Mouse (Mus musculus) liver (tissue): ENCODE data around the gene Vps33b.

Experiments used
- DNase-seq: peaks from one replicate; pipeline ENCODE4 v3.0.0-alpha.2; 2020; ENCODE audit warnings: mixed read lengths

The Vps33b gene

DNA sequence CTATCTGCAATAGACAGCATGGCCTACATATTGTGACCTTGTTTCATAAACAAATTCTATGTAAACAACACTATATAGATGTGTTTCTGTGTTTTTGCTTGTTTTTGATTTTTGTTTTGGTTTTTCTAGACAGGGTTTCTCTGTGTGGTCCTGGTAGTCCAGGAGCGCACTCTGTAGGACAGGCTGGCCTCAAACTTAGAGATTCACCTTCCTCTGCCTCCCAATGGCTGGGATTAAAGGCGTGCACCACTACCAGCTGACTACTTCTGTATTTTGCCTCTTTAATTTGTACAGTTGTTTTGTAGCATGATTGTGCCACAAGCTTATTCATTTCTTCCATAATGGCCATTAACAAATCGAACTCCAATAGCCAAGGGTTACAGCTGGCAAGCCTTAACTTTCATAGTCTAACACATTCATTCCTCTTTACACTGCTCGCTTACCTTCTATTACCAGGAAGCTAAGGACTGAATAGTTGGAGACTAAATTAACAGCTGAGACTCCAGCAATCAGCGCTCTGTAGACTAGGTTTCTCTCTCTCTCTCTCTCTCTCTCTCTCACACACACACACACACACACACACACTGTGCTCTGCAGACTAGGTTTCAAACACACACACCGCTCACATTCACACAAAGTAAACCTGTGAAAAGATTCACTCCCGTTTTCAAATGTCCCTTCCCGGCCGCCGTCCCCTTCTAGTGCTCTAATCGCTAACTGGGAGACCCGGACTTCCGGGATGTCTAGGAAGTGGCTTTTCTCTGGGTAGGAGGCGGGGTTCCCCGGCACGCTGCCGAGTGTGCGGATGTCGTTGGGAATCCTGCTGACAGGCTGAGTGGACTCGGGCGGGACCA lies at the start of gene Vps33b:
Gene Vps33b, plus strand, starts transcription at position 753 of the 854 bp plus-strand sequence.
- DNase-seq, result peak; percentile 95

DNA sequence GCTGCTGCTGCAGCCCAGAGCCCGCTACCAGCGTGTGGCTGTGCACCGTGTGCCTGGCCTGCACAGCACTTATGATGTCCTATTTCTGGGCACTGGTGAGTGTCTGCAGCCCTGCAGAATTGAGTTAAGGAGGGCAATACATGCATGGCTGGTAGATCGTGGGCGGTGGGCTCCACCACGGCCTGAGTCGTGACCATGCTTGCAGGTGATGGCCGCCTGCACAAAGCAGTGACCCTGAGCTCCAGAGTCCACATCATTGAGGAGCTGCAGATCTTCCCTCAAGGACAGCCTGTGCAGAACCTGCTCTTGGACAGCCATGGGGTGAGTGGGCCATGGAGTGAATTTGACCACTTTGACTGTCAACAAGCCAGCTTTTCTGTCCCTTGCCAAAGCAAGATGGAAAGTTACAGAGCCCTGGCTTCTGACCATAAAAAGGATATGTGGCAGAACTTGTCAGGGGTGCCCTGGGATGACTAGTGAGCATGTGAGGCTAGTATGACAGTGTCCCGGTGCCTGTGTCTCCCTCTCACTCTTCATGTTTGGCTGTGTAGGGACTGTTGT lies 49.1 kb upstream of the Vps33b start:
- no peak for DNase-seq

DNA sequence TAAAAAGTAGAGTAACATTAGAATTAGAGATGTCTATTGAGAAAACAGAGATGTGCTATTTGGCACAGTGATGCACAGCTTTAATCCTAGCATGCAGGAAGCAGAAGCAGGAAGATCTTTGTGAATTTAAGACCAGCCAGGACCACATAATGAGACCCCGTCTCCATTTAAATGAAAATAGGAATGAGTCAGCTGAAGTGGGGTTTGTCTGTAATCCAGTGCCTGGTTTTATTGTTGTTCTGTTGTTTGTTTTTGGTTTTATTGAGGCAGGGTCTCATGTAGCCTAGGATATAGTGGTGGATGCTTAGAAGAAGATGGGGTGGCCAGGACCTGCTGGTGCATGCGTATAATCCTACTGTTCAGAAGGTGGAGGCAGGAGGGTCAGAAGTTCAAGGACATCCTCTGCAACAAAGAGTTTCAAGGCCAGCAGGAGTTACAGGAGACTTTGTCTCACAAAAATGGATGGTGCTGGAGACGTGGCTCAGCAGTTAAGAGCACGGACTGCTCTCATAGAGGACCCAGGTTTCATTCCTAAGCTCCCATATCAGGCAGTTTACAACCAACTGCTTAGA lies 48.2 kb upstream of the Vps33b start:
- DNase-seq, result no peak

DNA sequence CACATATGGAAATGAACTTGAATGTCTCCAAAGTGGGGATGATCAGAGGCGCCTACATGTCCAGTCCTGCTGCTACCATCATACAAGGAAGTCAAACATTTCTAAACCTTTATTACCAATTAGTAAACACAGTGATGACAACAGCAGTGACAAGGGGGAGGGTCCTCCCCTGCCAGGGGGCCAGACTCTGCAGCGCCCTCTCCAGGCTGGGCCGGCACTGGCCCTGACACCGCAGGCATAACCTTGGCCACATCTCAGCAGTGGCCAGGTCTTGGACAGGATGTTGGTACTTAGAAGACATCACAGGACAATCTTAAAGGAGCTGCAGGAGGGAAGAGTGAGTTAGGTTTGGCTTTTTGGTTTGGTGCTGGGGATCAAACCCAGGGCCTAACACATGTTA lies 42.4 kb upstream of the Vps33b start:
- DNase-seq, result no peak

DNA sequence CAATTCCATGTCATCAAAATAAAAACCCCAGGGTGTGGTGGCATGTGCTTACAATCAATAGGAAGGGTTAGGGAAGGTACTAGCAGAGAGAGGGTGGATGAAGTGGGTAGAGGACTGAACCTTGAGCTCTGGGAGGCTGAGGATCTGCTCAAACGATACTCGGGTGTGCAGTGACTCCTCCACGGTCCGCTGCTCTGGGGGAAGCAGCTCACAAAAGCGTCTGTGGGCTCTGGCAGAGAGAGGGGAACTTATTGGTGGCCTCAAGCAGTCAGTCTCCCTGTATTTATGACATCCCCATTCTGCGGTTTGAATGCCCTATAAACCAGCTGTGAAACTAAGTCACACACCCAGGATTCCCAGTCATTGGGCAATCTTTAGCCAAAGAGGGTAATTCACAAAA lies 39.3 kb upstream of the Vps33b start:
- no peak for DNase-seq

DNA sequence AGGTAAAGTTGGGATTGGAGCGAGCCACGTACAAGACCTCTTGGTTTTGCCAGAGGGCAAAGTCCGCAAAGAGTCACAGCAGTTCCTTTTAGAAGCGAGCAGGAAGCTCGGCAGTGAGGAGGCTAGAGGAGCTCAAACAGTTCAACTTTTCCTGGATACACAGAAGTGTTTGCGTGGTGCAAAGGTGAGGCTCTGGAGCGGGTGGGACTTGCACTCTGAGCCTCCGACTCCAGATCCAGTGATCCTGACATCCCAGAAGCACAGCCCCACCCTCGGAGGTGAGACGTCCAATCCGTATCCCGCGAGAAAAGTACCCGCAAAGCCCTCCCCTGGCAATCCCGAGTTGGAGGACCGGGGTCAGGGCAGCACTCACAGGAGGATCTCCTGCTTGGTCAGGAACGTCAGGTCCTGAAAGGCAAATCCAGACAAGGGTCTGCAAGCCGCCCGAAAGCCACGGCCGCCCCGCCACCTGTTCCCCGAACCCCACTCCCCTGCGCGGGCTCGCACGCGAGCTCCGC lies 37.4 kb upstream of the Vps33b start:
- peak; percentile 70 for DNase-seq

DNA sequence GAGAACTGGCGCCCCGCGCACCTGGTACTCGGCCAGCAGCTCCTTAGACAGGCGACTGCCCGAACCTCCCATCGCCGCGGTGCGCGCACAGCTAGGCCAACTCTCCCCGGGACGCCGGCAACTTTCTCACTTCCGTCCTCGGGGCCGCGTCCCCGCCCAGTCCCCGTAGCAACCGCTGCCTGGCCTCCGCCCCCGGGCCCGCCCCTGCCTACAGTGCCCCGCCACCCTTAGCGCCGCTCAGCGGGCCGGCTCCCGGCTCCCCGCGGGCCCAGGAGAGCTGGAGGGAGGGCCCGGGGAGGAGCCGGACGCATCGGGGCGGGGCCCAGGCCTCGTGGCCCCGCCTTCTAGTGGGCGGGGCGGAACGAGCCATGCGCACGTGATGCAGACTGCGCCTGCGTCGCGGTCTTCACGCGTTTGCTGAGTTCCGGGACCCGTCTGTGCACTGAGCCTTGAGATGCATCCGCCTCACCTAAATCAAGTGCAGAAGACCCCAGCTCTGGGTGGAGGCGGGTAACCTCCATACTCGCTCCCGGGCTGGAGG lies 36.9 kb upstream of the Vps33b start, which contains the start of the genes Cib1 and Gdpgp1:
Gene Cib1, minus strand, starts transcription at position 325 of the 541 bp plus-strand sequence.
Gene Gdpgp1, plus strand, starts transcription at position 377 of the 541 bp plus-strand sequence.
- peak; percentile 99 for DNase-seq

DNA sequence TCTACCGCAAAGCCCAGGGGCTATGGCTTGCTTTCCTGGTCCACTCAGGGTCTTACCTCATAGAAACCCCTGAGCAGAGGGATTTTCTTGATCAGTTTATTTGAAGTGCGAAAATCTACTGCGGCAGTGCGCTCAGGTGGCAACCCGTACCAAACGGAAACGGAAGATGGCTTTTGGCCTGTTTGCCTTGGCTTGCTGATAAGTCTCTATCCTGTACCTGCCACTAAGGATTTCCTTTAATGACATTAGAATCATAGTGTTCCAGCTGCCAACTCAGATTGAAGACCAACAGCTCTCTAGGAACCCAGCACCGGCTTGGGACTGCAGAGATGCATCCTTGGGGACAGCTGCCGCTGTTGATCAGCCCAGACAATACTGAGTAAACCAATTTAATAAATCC lies 35.6 kb upstream of the Vps33b start:
- DNase-seq, result no peak

DNA sequence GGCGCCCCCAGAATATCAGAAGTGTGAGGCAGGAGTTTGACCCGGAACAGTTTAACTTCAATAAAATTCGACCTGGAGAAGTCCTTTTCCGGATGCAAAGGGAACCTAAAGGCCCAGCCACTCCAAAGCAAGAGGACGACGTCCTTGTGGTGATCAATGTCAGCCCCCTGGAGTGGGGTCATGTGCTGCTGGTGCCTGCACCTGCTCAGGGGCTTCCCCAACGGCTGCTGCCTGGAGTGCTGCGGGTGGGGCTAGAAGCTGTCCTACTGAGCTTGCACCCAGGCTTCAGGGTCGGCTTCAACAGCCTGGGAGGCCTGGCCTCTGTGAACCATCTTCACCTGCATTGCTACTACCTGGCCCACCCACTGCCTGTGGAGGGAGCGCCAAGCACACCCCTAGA lies 30.9 kb upstream of the Vps33b start:
- no peak for DNase-seq

DNA sequence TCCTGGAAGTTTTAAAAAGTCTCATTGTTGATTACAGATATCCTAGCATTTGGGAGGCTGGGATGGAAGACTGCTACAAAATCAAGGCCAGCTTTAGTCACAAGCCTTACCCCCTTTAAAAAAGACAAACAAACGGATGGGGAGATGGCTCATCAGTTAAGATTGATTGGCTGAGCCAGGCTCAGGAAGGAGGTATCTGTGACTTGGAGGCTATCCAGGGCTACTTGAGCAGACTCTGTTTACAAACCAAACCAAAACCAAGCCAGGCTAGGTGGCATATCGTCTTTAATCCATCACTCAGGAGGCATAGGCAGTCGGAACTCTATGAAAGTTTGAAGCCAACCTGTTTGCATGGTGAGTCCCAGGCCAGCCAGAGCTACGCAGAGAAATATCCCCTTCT lies 27.8 kb upstream of the Vps33b start:
- DNase-seq, result no peak

DNA sequence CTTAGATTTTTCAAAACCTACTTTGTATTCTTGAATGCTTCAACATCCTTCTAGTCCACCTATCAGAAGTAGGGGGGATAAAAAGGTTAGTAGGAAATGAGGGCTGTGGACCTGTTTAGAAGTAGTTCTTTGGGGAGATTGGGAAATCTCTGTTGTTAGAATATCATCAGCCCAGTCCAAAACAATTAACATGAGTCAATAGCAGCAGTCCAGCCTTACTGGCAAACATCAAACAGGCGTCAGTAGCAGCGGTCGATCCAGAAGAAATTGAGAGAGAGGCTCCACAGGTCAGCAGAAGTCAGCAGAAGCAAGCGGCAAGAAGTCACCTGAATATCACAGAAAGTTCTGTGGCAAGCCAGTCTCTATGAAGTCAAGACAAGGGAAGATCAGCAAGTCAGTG lies 24.6 kb upstream of the Vps33b start:
- no peak for DNase-seq

DNA sequence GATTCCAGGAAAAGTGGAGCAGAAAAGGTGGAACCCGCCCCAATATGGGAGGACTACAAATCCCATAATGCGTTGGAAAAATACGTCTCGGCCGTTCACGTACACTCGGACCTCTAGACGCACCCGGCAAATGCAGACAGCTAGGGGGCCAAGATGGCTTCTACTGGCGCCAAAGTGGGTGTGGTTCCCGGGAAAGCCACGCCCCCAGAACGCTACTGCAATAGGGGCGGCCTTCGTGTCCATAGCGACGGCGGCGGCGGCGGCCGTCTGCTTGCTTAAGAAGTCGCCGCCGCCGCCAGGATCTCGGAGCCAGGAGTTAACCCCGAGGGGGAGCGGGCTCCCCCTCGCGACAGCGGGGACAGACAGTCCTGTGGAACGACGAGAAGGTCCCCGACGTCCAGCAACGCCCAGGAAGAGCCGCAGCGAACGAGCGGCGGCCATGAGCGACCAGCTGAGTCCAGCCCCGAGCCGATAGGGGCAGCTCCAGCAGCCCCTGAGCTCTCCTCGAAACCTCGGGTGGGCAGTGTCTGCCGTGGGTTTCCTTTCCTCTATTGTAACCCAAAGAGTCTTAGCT lies 23.2 kb upstream of the Vps33b start, which contains the start of gene Ttll13:
Gene Ttll13, plus strand, starts transcription at position 229 of the 574 bp plus-strand sequence.
- DNase-seq, result peak; percentile 99

DNA sequence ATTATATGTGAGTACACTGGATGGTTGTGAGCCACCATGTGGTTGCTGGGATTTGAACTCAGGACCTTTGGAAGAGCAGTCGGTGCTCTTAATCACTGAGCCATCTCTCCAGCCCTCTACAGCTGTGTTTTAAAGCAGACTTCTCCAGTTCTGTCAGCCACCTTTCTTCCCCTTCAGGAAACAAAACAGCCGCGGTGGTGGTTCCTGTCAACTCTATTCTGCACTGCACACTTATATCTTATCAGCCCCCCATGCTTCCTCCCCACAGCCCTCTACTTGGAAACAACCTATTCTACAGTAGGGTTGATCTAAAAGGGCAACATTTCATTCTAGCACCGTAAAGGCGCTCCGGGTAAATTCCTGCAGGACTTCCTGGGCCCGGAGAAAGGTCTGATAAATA lies 22.6 kb upstream of the Vps33b start:
- peak; percentile 24 for DNase-seq

DNA sequence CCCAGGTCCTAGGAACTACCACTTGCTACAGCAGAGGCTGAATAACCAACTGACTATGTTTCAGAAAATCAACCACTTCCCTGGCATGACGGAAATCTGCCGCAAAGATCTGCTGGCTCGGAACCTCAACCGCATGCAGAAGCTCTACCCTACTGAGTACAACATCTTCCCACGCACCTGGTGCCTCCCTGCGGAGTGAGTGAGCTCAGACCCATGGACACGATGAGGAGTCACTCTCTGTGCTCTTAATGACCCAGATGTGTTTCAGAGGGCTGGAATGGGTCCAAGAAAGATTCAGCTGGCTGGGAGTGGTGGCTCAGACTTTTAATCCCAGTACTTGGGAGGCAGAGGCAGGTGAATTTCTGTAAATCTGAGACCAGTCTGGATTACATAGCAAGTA lies 17.0 kb upstream of the Vps33b start:
- DNase-seq, result no peak

DNA sequence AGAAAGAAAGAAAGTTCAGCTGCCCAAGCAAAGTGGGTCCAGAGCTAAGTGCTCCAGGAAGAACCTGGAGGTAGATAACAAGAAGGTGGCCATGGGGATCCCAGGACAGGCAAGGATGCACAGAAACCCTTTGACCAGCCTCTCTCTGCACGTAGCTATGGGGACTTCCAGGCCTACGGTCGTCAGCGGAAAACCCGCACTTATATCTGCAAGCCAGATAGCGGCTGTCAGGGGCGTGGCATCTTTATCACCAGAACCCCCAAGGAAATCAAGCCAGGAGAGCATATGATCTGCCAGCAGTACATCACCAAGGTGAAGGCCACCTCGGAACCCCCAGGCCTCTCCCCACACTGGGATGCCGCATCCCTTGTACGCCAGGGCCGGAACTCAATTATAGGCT lies 16.6 kb upstream of the Vps33b start:
- peak; percentile 41 for DNase-seq

DNA sequence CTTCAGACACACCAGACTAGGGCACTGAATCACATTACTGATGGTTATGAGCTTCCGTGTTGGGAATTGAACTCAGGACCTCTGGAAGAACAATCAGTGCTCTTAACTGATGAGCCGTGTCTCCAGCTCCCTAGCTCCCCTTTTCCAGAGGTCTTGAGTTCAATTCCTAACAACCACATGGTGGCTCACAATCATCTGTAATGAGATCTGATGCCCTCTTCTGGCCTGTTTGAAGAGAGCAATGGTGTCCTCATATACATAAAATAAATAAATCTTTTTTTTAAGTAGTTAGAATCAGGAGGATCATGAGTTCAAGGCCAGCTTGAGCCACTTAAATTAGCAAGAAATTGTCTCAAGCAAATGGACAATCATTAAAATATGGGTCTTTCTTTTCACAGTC lies 13.5 kb upstream of the Vps33b start:
- no peak for DNase-seq

DNA sequence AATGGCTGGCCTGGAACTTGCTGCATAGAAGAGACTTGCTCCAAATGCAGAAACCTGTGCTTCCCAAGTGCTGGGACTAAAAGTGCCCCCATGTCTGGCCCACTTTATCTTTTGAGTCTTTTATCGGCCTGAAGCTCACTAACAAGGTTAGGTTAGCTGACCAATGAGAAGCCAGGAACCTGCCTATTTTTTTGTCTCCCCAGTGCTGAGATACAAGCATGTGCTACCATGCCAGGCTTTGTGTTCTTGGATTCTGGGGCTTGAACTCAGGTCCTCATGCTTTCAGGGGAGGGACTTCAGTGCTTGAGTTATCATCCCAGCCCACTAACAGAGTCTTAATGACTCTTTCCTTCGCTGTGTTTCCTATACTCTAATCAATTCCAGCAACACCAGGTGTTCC lies 11.7 kb upstream of the Vps33b start:
- DNase-seq, result no peak

DNA sequence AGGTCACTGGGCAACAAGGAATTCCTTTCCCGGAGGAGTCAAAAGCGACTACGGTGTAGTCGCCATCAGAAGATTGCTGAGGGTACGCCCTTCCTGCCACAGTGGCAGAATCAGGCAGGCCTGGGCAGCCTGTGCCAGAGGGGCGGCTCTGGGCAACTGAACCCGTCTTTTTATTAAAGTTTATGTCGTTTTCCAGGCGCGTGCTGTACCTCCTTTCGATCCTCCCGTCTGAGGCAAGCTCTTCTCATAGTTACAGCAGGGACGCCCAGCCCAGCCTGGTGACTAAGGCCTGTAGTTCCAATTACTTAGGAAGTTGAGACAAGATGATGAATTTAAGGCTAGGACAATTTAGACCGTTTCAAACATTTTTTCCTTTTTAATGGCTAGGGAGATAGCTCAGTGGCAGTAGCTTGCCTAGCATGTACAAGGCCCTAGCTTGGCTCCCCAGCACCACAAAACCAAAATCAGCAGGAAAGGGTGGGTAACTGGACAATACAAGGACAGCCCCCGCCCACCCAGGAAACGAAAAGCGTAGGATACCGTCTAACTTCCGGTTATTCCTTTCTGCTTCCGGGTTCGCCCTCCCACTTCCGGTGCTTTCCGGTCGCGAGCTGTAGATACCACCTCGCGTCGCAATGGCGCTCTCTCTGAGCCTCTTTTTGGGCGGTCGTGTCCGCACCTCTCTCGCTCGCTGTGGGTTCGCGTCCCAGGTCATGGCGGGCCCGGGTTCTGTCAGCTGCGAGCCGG lies 8.7 kb upstream of the Vps33b start, which contains the start of gene Ngrn:
Gene Ngrn, plus strand, starts transcription at position 591 of the 747 bp plus-strand sequence.
- DNase-seq, result peak; percentile 88

DNA sequence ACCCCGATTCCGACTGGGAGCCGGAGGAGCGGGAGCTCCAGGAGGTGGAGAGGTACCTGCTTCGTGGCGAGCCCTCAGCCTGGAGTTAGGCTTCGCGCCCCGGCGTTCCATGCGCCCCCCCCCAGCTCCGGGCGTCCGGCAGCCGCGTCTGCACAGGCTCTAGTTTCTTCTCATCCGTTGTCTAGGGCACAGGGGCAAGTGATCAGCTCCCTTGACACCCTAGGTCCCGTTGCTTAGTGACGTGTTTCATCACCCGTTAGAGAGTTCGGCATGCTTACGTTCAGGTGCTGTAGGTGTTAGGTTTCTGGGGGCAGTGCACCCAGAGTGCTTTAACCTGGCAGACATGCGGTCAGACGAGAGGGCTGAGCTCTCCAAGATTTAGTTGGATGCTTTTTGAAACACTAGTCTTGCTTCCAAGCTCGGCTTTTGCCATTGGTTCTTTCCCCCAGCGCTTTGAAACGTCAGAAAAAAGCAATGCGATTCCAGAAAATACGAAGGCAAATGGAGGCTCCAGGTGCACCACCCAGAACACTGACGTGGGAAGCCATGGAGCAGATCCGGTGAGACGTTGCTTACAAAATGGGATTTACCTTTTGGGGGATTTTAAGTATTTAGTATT lies 8.0 kb upstream of the Vps33b start:
- peak; percentile 28 for DNase-seq

DNA sequence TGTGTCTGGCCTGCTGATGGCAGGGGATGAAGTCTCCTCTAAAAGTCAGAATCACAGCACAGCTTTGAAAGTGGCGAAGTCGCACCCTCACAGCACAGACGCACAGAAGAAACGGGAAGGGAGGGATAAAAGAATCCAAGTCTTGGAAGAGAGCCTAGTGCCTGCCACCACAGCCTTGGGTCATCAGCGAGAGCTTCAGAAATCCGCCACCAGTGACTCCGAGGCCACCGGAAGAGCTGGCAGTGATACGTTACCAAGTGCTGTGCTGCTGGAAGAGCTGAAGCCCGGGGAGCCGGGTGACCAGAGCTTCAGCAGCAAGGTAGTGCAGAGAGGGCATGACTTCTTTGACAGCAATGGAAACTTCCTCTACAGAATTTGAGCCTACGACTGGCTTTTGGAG lies 4.8 kb upstream of the Vps33b start:
- DNase-seq, result no peak

DNA sequence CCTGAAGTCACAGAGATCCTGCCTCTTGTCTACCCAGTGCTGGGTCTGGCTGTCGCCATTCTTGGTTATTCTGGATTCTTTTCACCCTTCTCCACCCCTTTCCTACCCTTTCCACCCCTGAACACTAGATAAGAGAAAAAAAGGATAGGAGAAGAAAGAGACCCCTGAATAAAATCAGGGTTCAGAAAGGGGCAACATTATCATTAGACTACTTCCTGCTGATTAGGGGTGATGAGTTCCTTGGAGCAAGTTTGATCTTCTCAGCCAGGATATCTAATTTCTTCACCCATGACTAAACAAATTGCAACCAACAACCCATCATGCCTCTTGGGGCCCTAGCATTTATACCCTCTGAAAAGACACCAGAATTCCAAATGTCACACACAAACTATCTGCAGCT lies 1.7 kb upstream of the Vps33b start:
- DNase-seq, result no peak

DNA sequence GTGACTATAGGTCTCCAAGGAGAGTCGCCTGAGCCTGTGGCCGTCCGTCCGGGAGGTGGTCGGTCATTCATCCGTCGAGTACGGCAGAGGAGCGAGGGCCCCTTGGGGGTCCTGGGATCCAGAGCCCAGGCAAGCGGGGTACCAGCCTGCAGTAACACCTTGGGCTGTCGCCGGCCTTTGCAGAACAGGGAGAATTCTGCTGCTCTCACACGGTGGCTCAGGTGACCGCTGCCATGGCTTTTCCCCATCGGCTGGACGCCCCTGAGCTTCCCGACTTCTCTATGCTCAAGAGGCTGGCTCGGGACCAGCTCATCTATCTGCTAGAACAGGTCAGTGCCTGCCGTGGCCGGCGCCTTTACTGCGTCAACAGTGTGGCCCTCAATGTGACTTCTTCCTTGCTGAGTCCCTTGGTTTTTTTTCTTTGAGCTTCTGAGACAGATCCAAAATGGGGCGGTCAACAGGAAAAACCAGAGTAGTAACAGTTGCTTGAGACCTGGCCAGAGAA lies 354 bp downstream of the Vps33b start:
- DNase-seq, result peak; percentile 59
